Mouse (Mus musculus) lung, postnatal 0 days (tissue): ENCODE measurements at regions not wholly inside any gene's neighbourhood (a gene's known extent, or its start where the extent isn't known, plus 50 kb on each side); places are given as distances from the start of the nearest gene placed in this dataset.

Experiments
- ATAC-seq: fragments of 200-750 bp; cut with Nextera tagmentation; 2 replicates; pipeline ENCODE4 v1.8.0; 2017; ENCODE audit warnings: moderate library complexity
- DNase-seq: peaks from one replicate; pipeline ENCODE4 v3.0.0-alpha.2; 2016; ENCODE audit warnings: low spot score
- H3K27ac ChIP-seq: fragments of 300-500 bp; sonication (generic); 2 replicates; pipeline ENCODE4 v1.5.1; 2014; ENCODE audit warnings: antibody characterized with exemption, mild to moderate bottlenecking, low read length, mixed read lengths
- H3K27me3 ChIP-seq: fragments of 300-500 bp; sonication (generic); replicated peaks from 2 replicates; pipeline ENCODE4 v1.6.1; 2014; ENCODE audit warnings: low read length, mixed read lengths; ENCODE audit not compliant: insufficient read depth
- H3K36me3 ChIP-seq: fragments of 300-500 bp; sonication (generic); 2 replicates; pipeline ENCODE4 v1.6.1; 2014; ENCODE audit warnings: low read length, mixed read lengths; ENCODE audit not compliant: insufficient read depth
- H3K4me1 ChIP-seq: fragments of 300-500 bp; sonication (generic); 2 replicates; pipeline ENCODE4 v1.6.1; 2014; ENCODE audit warnings: antibody characterized with exemption, low read depth, low read length, mixed read lengths; ENCODE audit not compliant: insufficient read depth
- H3K4me2 ChIP-seq: fragments of 300-500 bp; sonication (generic); replicated peaks from 2 replicates; pipeline ENCODE4 v1.6.1; 2014; ENCODE audit warnings: low read depth, mild to moderate bottlenecking, low read length, moderate library complexity, mixed read lengths
- H3K4me3 ChIP-seq: fragments of 300-500 bp; sonication (generic); 2 replicates; pipeline ENCODE4 v1.5.1; 2014; ENCODE audit warnings: low read depth, low read length
- H3K9ac ChIP-seq: fragments of 300-500 bp; sonication (generic); replicated peaks from 2 replicates; pipeline ENCODE4 v1.6.1; 2014; ENCODE audit warnings: low read depth, mild to moderate bottlenecking
- H3K9me3 ChIP-seq: fragments of 300-500 bp; sonication (generic); 2 replicates; pipeline ENCODE4 v1.6.1; 2016; ENCODE audit warnings: low read length, mixed read lengths
- CTCF ChIP-seq: IDR thresholded peaks from 2 replicates; pipeline ENCODE4 v1.5.1; 2016; ENCODE audit warnings: antibody characterized with exemption, mild to moderate bottlenecking
- EP300 ChIP-seq: IDR thresholded peaks from 2 replicates; pipeline ENCODE4 v1.6.1; 2016; ENCODE audit warnings: antibody characterized with exemption, mild to moderate bottlenecking, control low read depth
- WGBS: fragments of 180-500 bp; shearing (Covaris S2); extraction: QIAGEN DNeasy Blood & Tissue Kit; methylation state at CpG from one replicate; pipeline ENCODE4 v1.1.7; 2014; 5-methylcytosine and 5-hydroxymethylcytosine counted together

DNA sequence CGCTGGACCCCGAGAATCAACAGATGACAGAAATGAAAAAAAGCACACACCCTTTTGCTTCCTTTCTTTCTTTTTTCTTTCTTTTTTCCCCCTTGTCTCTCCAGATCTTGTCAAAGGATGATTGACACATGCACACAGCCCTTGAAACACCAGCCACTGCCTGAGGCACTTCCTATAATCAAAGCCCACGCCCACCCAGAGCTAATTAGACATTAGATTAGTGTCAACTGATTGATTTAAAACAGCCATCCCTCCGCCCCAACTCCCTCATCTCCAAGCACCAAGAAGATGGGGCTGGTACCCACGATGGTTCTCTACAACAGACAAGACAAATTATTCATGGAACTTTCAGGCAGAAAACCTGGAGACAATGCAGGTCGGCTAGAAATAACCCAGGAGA is 239.5 kb upstream of the Sox9 start:
- WGBS = 59% methylated on average over 6 of the region's 6 CpGs
- TF ChIP-seq EP300 (no peak), CTCF (no peak)
- H3K27me3 ChIP-seq = no peaks in the 10 kb centered on the region
- no peaks in the 10 kb centered on the region for H3K9me3 ChIP-seq
- ATAC-seq (no peak), DNase-seq (no peak)
- H3K36me3 ChIP-seq = no peaks in the 10 kb centered on the region
- H3K4me1 ChIP-seq = no peaks in the 10 kb centered on the region
- H3K4me2 ChIP-seq = no peak overlapping the region
- no peak overlapping the region for H3K4me3 ChIP-seq
- H3K27ac ChIP-seq = no peak overlapping the region
- no peak overlapping the region for H3K9ac ChIP-seq

GRCm38 (mm10) chr11:112543473-112543872 is 238.6 kb upstream of the Sox9 start:
- DNase-seq (no peak), ATAC-seq (no peak)
- Histone ChIP-seq H3K9ac (no peak overlapping the region), H3K9me3 (no peaks in the 10 kb centered on the region), H3K36me3 (no peaks in the 10 kb centered on the region), H3K4me1 (no peaks in the 10 kb centered on the region), H3K27me3 (no peaks in the 10 kb centered on the region), H3K27ac (no peak overlapping the region), H3K4me3 (no peak overlapping the region), H3K4me2 (no peak overlapping the region)
- 55% methylated on average over 6 of the region's 6 CpGs for WGBS
- TF ChIP-seq CTCF (no peak), EP300 (no peak)

GRCm38 (mm10) chr11:112545231-112546010 is 236.6 kb upstream of the Sox9 start:
- Histone ChIP-seq H3K4me1 (no peaks in the 10 kb centered on the region), H3K9ac (no peak overlapping the region), H3K27me3 (no peaks in the 10 kb centered on the region), H3K4me2 (no peak overlapping the region), H3K4me3 (no peak overlapping the region), H3K9me3 (no peaks in the 10 kb centered on the region), H3K36me3 (no peaks in the 10 kb centered on the region), H3K27ac (no peak overlapping the region)
- 82% methylated on average over 7 of the region's 7 CpGs for whole genome bisulfite sequencing
- TF ChIP-seq EP300 (no peak), CTCF (no peak)
- DNase-seq = no peak
- no peak for ATAC-seq

DNA sequence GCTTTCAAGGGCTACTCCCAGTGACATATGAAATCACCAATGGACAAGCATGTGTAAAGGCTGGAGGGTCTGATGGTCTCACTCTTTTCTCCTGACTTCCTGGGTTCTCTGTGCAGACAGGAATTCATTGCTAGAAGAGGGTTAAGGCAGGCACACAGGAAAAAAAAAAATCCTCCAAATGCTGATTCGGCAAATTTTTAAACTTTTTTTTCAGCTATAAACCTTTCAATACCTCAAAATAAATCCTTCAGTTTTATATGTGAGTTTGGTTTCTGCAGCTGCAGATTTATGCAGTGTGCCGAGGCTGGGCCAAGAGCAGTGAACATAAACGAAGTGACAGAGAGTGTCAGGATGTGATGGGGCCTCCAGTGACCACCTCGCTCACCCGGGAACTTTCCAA is 235.9 kb upstream of the Sox9 start:
- no peak for DNase-seq
- no peak for TF ChIP-seq EP300
- no peak for TF ChIP-seq CTCF
- H3K27me3 ChIP-seq = no peaks in the 10 kb centered on the region

DNA sequence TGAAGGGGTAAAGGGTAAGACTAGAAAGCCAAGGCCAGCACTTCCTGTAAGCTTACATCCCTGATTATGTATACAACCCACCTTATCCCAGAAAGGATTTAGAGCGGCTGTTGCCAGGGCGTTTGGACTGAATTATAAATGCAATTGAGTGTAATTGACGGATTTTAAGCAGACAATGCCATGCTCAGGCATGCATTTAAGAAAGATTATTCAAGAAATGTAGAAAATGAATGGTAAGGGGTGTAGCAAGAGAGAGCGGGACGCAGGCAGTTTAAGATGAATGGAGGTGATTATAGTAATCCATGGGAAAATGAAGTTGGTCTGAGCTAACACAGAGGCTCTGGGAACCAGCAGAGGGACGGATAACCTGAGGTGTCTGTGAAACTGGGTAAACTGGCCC is 229.2 kb upstream of the Sox9 start:
- 73% methylated on average over 6 of the region's 6 CpGs for WGBS
- H3K4me2 ChIP-seq = no peak overlapping the region
- no peak overlapping the region for H3K27ac ChIP-seq
- DNase-seq = no peak
- H3K9me3 ChIP-seq = no peaks in the 10 kb centered on the region
- H3K4me1 ChIP-seq = no peaks in the 10 kb centered on the region
- H3K4me3 ChIP-seq = no peak overlapping the region
- no peak overlapping the region for H3K9ac ChIP-seq
- ATAC-seq = no peak
- TF ChIP-seq EP300 (no peak), CTCF (no peak)
- no peaks in the 10 kb centered on the region for H3K27me3 ChIP-seq
- no peaks in the 10 kb centered on the region for H3K36me3 ChIP-seq

More for the DNA sequence above, 235.9 kb upstream of the Sox9 start:
- 50% methylated on average over 5 of the region's 5 CpGs for WGBS
- Histone ChIP-seq H3K4me3 (no peak overlapping the region), H3K4me2 (no peak overlapping the region), H3K36me3 (no peaks in the 10 kb centered on the region), H3K9me3 (no peaks in the 10 kb centered on the region), H3K9ac (no peak overlapping the region), H3K4me1 (no peaks in the 10 kb centered on the region), H3K27ac (no peak overlapping the region)
- ATAC-seq = no peak

GRCm38 (mm10) chr11:112563027-112563426 is 219.0 kb upstream of the Sox9 start:
- WGBS = 86% methylated on average over 9 of the region's 9 CpGs

More at GRCm38 (mm10) chr11:112563027-112563426, 219.0 kb upstream of the Sox9 start:
- no peak for ATAC-seq
- H3K9ac ChIP-seq = no peak overlapping the region
- no peaks in the 10 kb centered on the region for H3K9me3 ChIP-seq
- H3K4me2 ChIP-seq = no peak overlapping the region
- no peak overlapping the region for H3K27ac ChIP-seq
- no peaks in the 10 kb centered on the region for H3K4me1 ChIP-seq
- no peak for DNase-seq
- TF ChIP-seq CTCF (no peak), EP300 (no peak)
- H3K27me3 ChIP-seq = no peaks in the 10 kb centered on the region
- no peak overlapping the region for H3K4me3 ChIP-seq
- H3K36me3 ChIP-seq = no peaks in the 10 kb centered on the region
